ENCODE assay signal across 7 mouse cellular contexts in the genomic region with DNA sequence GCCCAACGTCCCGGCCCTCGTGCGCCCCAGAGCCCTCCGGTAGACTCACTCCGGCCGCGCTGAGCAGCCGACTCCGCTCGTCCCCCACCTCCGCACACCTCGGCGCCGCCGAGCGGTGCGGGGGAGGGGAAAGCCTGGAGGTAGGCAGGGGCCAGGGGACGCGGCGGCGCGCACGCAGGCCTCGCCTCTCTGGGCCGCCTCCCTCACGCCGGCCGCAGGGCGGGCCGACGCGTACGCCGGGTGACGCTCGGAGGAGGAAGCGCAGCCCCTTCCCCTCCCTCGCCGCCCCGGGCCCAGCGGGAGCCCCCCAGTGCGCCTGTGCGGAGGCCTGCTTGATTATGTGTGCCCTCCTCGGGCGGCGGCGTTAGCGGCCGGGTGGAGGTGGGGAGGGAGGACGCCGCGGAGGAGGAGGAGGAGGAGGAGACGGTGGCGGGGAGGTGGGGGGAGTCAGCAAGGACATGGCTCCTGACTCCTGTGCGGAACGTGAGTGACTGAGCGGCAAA. TPM values are rescaled to one million over a fixed set of nuclear protein-coding genes. Genes with fewer than 3 reads are reported as not detected.
DNase-seq lines count a peak whose midpoint lies in the region; ATAC-seq and TF ChIP-seq lines count a peak whose summit lies in the region.

No protein-coding gene starts in this region.

- H3K4me1 ChIP-seq in intestine, postnatal 0 days (replicated peaks; ENCODE audit: control insufficient read depth, insufficient read depth, low read length), result no peaks in the 10 kb centered on the region
- peaks cover 26% of the 10 kb centered on the region for H3K4me1 ChIP-seq in limb, embryonic 10.5 days
- H3K4me1 ChIP-seq in midbrain, embryonic 12.5 days, result peaks cover 12% of the 10 kb centered on the region
- peaks cover 5% of the 10 kb centered on the region for H3K4me1 ChIP-seq in small intestine, adult 2 months (ENCODE audit: control insufficient read depth, insufficient read depth, insufficient read length, low read length)

- TF ChIP-seq CTCF in intestine, postnatal 0 days (IDR thresholded peaks at IDR 0.05; ENCODE audit: low read depth), result no peak
- TF ChIP-seq CTCF in small intestine, adult 2 months (IDR thresholded peaks at IDR 0.05; ENCODE audit: extremely low read depth, insufficient read length, insufficient replicate concordance, low read depth, low read length), result no peak

- peak overlapping the region; percentile 79 for H3K4me2 ChIP-seq in intestine, postnatal 0 days (replicated peaks; ENCODE audit: low read depth)
- peak overlapping the region; percentile 88 for H3K4me2 ChIP-seq in midbrain, embryonic 12.5 days (replicated peaks)

- H3K4me3 ChIP-seq in intestine, postnatal 0 days (ENCODE audit: low read depth, low read length), result peak overlapping the region; percentile 94
- peak overlapping the region; percentile 75 for H3K4me3 ChIP-seq in limb, embryonic 10.5 days
- peak overlapping the region; percentile 83 for H3K4me3 ChIP-seq in midbrain, embryonic 12.5 days
- H3K4me3 ChIP-seq in small intestine, adult 2 months (ENCODE audit: low read depth, low read length), result peak overlapping the region; percentile 84

- under 1% methylated on average over 34 of the region's 58 CpGs for WGBS in intestine, postnatal 0 days
- under 1% methylated on average over 48 of the region's 58 CpGs for WGBS in limb, embryonic 10.5 days
- WGBS in midbrain, embryonic 12.5 days, result 1% methylated on average over 18 of the region's 58 CpGs
- 0% methylated on average over 36 of the region's 58 CpGs for WGBS in small intestine, adult 2 months

- peak; percentile 95 for DNase-seq in adrenal gland, postnatal 10 days
- DNase-seq in embryo, embryonic 11.5 days (ENCODE audit: low read depth, low spot score), result peak; percentile 89
- peak; percentile 88 to 89 for DNase-seq in gastrocnemius, postnatal 4 days (ENCODE audit: low spot score in 2 of 2)
- peak; percentile 95 for DNase-seq in limb, embryonic 10.5 days (ENCODE audit: low spot score)

- H3K9me3 ChIP-seq in intestine, postnatal 0 days (ENCODE audit: control insufficient read depth), result no peaks in the 10 kb centered on the region
- H3K9me3 ChIP-seq in limb, embryonic 10.5 days (replicated peaks), result no peaks in the 10 kb centered on the region
- H3K9me3 ChIP-seq in midbrain, embryonic 12.5 days, result no peaks in the 10 kb centered on the region

- H3K36me3 ChIP-seq in intestine, postnatal 0 days (ENCODE audit: control insufficient read depth, insufficient read depth), result no peaks in the 10 kb centered on the region
- H3K36me3 ChIP-seq in limb, embryonic 10.5 days, result peaks cover 26% of the 10 kb centered on the region
- H3K36me3 ChIP-seq in midbrain, embryonic 12.5 days, result peaks cover 6% of the 10 kb centered on the region; the same call in 1 of the 2 replicates
- peaks cover 7% of the 10 kb centered on the region for H3K36me3 ChIP-seq in small intestine, adult 2 months (ENCODE audit: control insufficient read depth, insufficient read depth, low read length)

- peak overlapping the region; percentile 99 for H3K9ac ChIP-seq in intestine, postnatal 0 days (ENCODE audit: low read depth, low read length)
- H3K9ac ChIP-seq in midbrain, embryonic 12.5 days (replicated peaks), result peak overlapping the region; percentile 98

- peak; percentile 91 for TF ChIP-seq POLR2A in small intestine, adult 2 months (IDR thresholded peaks at IDR 0.05; ENCODE audit: low read depth, low read length)

- ATAC-seq in intestine, postnatal 0 days, result peak; percentile 96
- peak; percentile 94 for ATAC-seq in midbrain, embryonic 12.5 days (ENCODE audit: low FRiP score, low read depth)

- H3K27me3 ChIP-seq in intestine, postnatal 0 days (replicated peaks; ENCODE audit: control insufficient read depth, insufficient read depth, low read length), result no peaks in the 10 kb centered on the region
- no peaks in the 10 kb centered on the region for H3K27me3 ChIP-seq in limb, embryonic 10.5 days (ENCODE audit: low read depth, poor library complexity, severe bottlenecking)
- H3K27me3 ChIP-seq in midbrain, embryonic 12.5 days, result no peaks in the 10 kb centered on the region
- no peaks in the 10 kb centered on the region for H3K27me3 ChIP-seq in small intestine, adult 2 months (ENCODE audit: control insufficient read depth, insufficient read depth, low read length)

- peak overlapping the region; percentile 100 for H3K27ac ChIP-seq in intestine, postnatal 0 days (ENCODE audit: low read depth, low read length)
- peak overlapping the region; percentile 99 for H3K27ac ChIP-seq in limb, embryonic 10.5 days
- H3K27ac ChIP-seq in midbrain, embryonic 12.5 days (replicated peaks), result peak overlapping the region; percentile 100
- H3K27ac ChIP-seq in small intestine, adult 2 months (ENCODE audit: insufficient read depth, low read depth, low read length), result peak overlapping the region; percentile 94

RNA-seq across cellular contexts. Expression of a gene that starts 9.4 kb away (rescaled TPM):
- total RNA-seq in adrenal gland, postnatal 10 days (2021), result 10 to 100 TPM; 35.1 to 44.5 TPM
- total RNA-seq in gastrocnemius, postnatal 4 days (2021), result 10 to 100 TPM; 34.5 to 42.5 TPM
- 22.6 and 30.1 TPM in 2 replicates for polyA plus RNA-seq in intestine, postnatal 0 days (2015; fragmentation: Nextera tagmentation; extraction: Ambion mirVana)
- 56.9 and 65.3 TPM in 2 replicates for polyA plus RNA-seq in limb, embryonic 10.5 days (2016; fragmentation: Nextera tagmentation; extraction: Ambion mirVana)
- 64.9 and 70.4 TPM in 2 replicates for polyA plus RNA-seq in midbrain, embryonic 12.5 days (2016; fragmentation: Nextera tagmentation; extraction: Ambion mirVana)
- 10.1 and 22.4 TPM in 2 replicates for polyA plus RNA-seq in small intestine, adult 2 months (2012; rRNA removed)

RNA-seq across cellular contexts. Expression of a gene that starts 15.6 kb away (rescaled TPM):
- total RNA-seq in adrenal gland, postnatal 10 days (2021), result 1 to 10 TPM; 3.5 to 4.9 TPM
- 1 to 10 TPM; 4.6 to 4.9 TPM for total RNA-seq in gastrocnemius, postnatal 4 days (2021)
- polyA plus RNA-seq in intestine, postnatal 0 days (2015; fragmentation: Nextera tagmentation; extraction: Ambion mirVana), result 0.95 and 1.2 TPM in 2 replicates
- polyA plus RNA-seq in limb, embryonic 10.5 days (2016; fragmentation: Nextera tagmentation; extraction: Ambion mirVana), result 7.0 and 11.5 TPM in 2 replicates
- polyA plus RNA-seq in midbrain, embryonic 12.5 days (2016; fragmentation: Nextera tagmentation; extraction: Ambion mirVana), result 23.8 and 26.6 TPM in 2 replicates
- polyA plus RNA-seq in small intestine, adult 2 months (2012; rRNA removed), result 0.23 and 0.63 TPM in 2 replicates

RNA-seq across cellular contexts. Expression of a gene that starts 26.9 kb away (rescaled TPM):
- total RNA-seq in adrenal gland, postnatal 10 days (2021), result 1 to 10 TPM; 2.3 to 6.1 TPM
- total RNA-seq in gastrocnemius, postnatal 4 days (2021), result 1 to 10 TPM; 5.3 to 6.5 TPM
- 6.3 and 6.8 TPM in 2 replicates for polyA plus RNA-seq in intestine, postnatal 0 days (2015; fragmentation: Nextera tagmentation; extraction: Ambion mirVana)
- 11.5 and 11.6 TPM in 2 replicates for polyA plus RNA-seq in limb, embryonic 10.5 days (2016; fragmentation: Nextera tagmentation; extraction: Ambion mirVana)
- 20.5 and 21.5 TPM in 2 replicates for polyA plus RNA-seq in midbrain, embryonic 12.5 days (2016; fragmentation: Nextera tagmentation; extraction: Ambion mirVana)
- polyA plus RNA-seq in small intestine, adult 2 months (2012; rRNA removed), result 0.52 and 0.70 TPM in 2 replicates

Comparison
In these comparisons a context has a peak if more than half of its experiments do, and no peak if none do; other contexts are left out.
1. Peak in every context shown above with its lines: DNase-seq, ATAC-seq, H3K4me3 ChIP-seq and H3K27ac ChIP-seq.